Mouse (Mus musculus) erythroblast, embryonic 14.5 days (primary cell): Measurements from ENCODE around the gene Trp63.

ENCODE experiments used
- GATA1 ChIP-seq: IDR thresholded peaks from 2 replicates; pipeline ENCODE4 v1.6.1; 2012; ENCODE audit warnings: low read length, inconsistent platforms, mixed read lengths
- TAL1 ChIP-seq: IDR thresholded peaks from 3 replicates; pipeline ENCODE4 v1.6.1; 2012; ENCODE audit warnings: low read length, inconsistent platforms, mixed read lengths

GRCm38 (mm10) chr16:25899071-25899470, 215.5 kb downstream of the Trp63 start:
- TF ChIP-seq TAL1 (no peak), GATA1 (no peak)
